Mouse (Mus musculus): Measurements from ENCODE around the gene Prkn.

Gene Prkn

DNA sequence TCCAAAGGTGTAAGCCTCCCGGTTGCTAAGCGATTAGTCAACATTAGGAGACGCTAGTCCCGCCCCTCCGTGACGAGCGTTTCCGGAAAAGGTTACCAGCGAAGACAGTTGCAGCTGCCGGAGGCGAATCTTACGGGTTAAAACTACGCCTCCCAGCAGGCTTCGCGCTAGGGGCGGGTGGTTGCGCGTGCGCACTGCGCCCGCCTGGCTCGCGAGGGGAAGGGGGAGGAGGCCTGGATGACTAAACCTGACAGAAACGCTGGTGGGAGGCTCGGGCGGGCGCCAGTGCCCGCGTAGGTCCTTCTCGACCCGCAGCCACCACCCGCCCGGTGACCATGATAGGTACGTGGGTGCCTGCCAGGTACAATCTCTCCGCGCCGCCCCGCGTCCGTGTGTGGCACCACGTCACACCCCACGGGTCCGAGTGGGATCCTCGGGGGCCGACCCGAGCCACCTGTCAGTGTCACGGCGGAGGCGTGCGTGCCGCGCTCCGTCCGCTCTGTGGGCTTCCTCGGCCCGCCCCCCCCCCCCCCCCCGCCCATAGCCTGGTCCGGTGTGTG lies at the start of gene Prkn, which contains the start of gene Pacrg:
Gene Prkn (plus strand): TSS at position 237 of the 560 bp plus-strand sequence.
Gene Pacrg (minus strand): TSS at position 164 of the 560 bp plus-strand sequence.
- CTCF ChIA-PET = interaction anchor here (0.5 kb wide), 1 partner anchor 1924 kb away, joined by 4 read pairs; no protein-coding TSS in a partner anchor

DNA sequence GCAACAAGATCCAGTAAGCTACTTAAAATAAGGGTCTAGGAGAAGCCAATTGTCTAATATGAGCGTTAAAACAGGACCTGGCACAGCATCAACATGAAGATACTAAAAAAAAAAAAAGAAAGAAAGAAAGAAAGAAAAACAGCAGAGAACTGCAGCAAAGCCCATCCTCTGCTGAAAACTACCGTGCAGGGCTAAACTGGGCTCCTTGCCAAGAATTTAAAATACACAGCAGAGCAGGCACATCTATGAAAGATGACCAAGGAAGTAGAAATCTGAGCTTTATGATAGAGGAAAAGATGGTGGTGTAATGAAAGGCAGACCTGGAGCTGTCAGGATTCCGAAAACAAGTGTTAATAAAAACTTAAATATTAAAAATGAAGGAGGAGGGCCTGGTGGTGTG lies 48.5 kb upstream of the Prkn start:
- CTCF ChIA-PET = no interaction called here

DNA sequence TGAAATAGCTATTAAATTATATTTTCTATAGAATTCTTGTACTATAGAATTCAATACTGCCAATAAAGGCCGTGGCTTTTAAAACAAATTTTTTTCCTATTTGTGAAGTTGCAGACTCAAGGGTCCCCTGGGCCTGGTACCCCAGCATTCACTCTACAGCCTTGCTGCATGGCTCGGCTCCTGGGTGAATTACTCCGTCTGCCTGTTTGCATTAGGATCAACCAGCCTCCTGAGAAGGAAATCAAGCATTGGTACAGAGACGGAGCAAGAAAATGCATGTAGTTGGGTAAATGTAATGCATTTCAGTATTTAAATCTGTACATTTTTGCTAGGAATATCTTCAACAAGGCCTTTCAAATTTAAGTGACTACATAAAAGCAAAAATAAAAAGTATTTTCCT lies 33.5 kb upstream of the Prkn start:
- CTCF ChIA-PET = no interaction called here

DNA sequence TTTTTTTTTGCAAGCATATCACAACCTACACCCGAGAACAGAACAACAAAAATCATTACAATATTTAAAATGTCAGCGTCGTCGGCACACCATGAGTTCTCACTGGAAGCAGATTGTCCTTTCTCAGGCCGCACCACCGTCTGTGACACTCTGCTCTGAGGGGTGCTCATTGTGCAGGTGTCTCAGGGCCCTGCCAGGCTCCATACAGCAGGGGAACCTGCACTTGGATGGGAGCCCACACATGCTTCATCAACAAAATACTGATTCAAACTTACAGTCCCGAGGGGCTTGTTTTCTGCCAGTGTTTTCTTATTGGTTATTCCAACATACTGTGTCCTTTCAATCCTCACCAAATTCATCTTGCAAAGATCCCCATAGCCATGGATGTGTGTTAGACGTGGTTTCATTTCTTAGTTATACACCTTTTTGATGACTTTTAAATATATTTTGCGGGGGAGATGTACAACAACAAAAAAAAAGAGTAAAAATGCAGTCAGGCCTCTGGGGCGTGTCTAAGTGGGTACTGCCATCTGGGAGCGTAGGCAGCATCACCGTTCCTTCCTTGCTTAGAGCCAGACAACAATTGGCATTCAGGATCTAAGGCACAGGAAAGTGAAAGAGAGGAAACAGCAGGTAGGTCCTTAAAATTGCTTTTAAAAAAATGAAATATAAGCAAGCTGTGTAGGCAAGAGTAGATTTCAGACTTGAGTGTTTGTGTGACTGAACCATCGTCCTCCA lies 32.8 kb upstream of the Prkn start:
- CTCF ChIA-PET = interaction anchor here (0.6 kb wide), 1 partner anchor 84 kb away, joined by 4 read pairs; no protein-coding TSS in a partner anchor

DNA sequence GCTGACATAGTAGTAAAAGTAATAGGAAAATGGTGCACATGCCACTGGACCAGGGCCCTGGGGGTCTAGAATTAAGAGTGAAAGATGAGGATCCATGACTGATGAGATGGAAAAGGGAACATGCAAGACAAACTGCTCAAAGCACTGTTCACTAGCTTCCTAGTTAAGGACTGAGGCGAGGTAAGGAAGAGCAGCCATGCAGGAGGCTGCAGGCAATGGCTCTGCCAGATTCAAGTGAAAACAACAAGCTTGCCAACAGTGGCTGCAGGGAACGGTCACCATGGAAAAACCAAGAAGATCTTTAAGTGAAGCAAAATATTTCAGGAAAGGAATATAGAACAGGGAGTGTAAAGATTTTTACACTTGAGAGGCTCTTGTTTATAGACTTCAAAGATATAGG lies 31.6 kb upstream of the Prkn start:
- CTCF ChIA-PET = no interaction called here

DNA sequence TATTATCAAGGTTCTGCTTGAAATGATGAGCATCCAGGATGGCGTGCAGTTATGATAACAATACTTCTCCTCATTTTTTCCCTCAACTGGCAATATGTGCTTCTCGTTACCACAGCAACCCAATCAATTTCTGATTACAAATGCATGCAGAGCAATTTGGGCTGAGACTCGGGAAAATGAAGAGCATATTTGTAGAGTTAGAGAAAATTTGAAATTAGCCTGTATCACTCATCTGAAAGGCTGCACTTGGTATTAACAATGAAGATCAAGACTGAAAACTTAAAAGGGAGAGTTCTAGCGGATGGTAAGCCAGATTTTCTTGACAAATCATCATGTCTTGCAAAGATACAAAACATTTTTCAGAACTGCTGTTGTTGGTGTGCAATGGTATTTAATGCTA lies 21.2 kb upstream of the Prkn start:
- CTCF ChIA-PET = no interaction called here

DNA sequence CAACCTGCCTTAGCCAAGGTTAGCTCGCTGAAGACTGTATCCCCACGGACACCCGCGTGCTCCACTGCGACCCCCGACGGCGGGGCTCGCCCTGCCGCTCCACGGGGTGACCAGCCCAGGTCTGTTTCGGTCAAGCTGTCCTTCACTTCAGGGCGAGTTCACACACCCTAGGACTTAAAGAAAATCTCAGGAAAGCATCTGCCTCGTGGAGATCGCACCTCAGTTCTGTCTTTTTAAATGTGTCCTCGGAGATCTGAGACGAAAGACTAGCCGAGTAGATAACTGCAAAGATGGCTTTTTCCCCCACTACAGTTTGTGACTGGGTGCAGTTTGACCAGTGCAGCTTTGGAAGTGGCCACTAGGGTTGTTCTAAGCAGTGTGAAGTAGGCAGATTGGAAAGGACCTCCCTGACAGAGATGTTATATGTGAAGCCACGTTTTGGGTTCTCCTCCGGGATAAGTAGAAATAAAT lies 582 bp downstream of the Prkn start:
- CTCF ChIA-PET = no interaction called here

DNA sequence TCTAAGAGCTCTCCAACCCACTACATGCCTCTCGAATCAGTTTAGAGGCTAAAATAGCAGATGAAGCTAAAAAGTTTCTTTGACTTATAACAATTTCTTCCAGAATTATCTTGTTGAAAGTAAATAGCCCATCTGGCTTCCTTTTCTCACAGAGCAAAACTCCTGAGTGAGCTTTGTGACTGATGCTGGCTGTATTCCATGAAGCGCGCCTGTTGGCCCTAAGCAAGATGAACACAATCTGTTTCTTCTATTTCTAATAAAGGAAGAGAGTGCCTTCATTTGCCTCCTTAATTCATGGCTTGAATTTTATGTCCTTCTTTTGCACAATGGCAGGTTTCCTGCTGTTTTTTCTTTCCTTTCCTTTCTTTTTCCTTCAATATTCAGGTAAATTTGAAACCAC lies 14.0 kb downstream of the Prkn start:
- CTCF ChIA-PET = no interaction called here

DNA sequence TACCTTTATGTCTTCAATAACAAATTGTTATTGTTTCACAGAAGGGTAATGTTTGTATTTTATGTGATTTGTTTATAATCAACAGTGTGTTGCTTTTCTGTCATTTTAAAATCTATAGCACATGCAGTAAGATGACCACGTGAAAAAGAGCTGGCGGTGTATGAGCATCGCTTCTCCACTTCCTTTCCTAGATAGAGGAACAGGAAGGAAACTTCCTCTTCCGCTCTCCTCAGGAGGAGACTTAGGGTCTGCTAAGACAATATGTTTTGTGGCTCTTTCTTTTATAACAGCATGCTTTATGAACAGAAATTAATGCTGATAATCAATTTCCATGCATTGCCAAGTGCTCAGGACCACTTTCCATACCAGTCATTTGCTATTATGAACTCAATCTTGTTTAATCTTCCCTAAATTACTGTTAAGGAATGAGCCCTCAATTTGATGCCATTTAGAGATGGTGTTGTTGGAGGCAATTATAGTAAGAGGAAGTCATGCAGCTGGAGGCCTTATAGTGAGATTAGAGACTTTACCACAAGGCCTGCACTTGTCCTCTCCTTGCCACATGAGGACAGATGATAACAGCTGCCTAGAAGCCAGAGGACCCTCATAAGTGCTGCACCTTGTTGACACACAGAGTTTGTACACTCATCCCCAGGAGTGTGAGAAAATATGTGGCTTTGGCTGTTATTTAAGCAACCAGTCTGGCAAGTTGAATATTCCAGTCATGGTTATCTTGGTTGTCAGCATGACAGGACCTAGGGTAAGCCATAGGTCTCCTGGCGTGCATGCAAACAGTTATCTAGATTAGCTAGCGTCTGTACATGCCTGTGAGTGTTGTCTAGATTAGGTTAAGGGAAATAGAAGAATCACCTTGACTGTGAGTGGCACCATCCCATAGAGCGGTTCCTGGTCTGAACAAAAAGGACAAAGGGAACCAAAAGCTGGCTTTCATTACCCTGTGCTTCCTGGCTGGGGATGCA lies 34.3 kb downstream of the Prkn start:
- CTCF ChIA-PET = no interaction called here

DNA sequence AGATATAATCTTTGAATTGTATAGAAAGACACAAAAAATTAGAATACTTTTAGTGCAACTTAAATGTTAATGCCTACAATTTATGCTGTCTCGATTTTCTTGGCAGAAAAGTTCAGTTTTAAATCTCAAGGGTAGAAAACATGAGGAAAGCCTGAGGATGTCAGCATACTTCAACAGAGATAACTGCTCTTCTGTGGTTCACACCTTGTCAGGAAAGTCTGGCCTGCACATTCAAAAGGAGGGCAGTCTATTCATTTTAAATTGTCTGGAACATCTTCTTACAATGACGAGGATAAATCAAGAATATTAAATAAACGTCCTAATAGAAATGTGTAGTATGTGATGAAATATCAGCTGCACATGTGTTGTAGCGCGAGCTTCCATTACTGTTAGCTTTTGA lies 38.8 kb downstream of the Prkn start:
- CTCF ChIA-PET = no interaction called here

DNA sequence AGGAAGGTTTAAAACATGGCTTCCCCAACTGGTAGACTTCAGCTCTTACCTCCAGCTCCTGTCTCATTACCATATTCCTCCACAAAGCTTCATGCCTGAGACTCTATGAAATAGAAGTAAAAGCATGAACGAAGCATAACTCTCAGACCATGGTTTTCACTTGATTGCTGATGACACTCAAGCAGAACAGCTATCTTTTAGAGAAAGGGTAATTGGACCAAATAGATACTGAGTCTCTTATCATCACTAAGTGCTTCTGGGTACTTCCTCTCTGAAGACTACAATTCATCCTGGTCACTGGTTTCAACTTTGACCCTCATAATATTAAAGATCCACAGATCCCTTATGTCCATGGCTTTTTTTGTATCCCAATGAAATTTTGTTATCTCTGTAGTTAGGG lies 42.1 kb downstream of the Prkn start:
- CTCF ChIA-PET = no interaction called here

DNA sequence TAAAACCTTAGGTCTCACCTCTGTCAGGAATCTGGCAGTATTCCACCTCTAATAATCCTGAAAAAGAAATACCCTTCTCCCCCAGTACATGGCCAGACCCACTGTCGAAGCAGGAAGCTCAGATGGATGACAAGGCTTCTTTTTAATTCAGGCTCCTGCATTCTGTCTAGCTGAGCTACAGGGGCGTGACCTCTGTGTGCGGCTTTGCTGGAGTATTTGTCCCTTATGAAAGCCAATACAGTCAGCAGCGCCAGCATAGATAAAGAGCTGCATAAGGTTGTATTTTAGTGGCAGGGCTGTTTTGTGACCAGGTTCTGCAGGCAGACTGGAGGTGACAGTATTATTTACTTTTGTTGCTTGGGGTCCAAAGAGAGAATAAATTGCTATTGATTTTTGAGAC lies 47.7 kb downstream of the Prkn start:
- CTCF ChIA-PET = no interaction called here

DNA sequence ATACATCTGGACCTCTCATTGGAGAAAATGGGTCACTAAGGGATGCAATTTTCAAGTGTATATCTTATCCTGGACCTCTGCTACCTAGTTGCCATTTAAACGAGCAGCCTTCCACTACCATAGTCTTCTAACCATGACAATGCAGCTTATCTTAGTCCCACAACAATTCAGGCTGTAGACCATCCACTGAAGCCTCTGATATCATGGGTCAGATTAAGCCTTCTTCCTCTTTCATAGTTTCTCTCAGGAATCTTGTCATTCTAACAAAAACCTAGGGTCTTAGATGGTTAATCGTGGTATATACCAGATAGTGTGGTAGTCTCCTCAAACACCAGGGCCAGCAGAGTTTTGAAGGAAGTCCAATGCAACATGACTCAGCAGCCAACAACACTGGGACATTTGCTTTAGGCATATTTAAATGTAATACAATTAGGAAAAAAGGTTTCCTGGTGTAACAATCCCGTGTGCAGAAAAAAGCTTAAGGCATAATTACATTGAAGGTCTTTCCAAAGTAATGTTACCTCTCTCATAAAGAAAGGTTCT lies 61.6 kb downstream of the Prkn start:
- CTCF ChIA-PET = no interaction called here

DNA sequence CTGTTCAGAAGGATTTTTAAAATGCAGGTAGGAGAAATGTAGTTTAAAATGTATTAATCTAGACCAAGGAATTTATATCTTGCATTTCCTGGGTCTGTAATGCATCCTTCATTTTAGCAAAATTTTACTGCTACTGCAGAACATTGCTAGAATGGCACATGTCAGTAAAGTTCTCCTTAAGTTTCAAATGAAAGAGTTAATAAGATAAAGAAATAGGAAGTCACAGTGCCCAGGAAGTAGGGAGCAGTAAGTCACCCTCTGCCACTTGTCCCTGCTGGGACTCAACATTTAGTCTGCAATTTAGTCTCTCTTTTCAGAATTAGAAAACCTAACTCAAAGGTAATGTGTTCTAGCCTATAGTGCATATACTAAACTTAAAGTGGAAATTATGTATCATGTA lies 96.5 kb downstream of the Prkn start:
- CTCF ChIA-PET = no interaction called here

DNA sequence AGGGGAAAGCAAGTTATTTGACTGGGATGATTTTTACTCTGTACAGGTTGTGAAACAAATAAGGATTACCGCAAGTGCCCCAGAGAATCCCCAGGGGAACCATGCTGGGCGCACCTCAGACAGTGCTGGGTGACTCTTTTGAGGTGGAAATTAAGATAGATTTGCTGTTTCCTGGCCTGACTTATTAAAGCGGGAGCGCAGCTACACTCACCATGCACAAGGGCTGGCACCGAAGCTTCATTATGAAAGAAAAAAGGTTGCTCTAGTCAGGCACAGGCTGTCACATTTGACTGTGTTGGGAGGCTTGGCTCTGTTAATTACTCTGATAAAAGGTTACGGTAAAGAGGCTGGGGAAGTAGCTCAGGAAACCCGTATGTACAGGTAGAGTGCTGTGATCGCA lies 97.7 kb downstream of the Prkn start:
- CTCF ChIA-PET = no interaction called here

DNA sequence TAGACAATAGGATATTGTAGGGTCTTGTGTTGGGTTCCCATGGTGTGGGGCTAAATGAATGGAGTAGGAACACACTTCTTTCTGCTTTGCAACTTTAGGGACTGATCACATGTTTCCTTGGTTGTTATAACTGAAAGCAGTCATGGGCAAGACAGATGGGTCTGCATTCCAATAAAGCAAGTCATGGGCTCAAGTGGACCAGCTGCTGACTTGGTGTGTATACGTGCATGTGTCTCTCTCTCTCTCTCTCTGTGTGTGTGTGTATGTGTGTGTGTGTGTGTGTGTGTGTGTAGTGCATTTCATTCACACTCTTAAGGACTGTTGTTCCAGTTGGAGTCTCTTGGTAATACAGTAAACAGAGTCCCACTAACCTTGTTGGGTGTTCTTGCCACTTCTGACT lies 98.6 kb downstream of the Prkn start:
- CTCF ChIA-PET = no interaction called here

DNA sequence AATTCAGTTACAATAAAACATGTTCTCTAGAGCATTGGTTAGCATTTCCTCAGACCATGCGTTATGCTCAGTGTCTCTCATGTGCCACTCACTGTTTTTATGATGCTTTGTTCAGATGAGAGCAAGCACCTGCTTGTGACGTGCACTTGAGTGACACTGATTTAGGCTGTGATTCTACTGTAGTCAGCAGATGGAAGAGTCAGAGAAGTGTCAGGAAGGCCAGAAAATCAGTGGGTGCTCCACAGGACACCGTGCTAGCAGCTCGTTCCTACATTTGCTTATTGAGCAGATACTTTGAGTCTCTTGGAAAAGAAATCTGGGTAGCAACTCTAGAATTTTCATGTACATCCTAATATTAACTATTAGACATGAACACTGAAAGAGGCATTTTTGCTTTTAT lies 106.4 kb downstream of the Prkn start:
- CTCF ChIA-PET = no interaction called here

DNA sequence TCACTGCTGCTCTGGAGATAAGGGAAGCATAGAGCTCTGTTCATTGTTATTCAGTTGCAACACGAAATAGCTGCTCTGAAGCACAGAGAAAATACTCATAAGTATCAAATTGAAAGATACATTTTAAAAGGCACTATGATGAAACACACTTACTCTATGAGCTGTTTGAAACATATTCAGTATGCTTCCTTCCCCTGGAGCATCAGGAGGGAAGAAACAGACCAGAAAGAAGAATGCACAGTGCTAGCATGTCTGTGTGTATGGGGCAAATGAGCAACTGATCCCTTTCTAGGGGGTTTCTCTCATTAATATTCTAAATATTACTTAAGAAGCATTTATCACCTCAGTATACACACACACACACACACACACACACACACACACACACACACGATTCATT lies 107.4 kb downstream of the Prkn start:
- CTCF ChIA-PET = no interaction called here

DNA sequence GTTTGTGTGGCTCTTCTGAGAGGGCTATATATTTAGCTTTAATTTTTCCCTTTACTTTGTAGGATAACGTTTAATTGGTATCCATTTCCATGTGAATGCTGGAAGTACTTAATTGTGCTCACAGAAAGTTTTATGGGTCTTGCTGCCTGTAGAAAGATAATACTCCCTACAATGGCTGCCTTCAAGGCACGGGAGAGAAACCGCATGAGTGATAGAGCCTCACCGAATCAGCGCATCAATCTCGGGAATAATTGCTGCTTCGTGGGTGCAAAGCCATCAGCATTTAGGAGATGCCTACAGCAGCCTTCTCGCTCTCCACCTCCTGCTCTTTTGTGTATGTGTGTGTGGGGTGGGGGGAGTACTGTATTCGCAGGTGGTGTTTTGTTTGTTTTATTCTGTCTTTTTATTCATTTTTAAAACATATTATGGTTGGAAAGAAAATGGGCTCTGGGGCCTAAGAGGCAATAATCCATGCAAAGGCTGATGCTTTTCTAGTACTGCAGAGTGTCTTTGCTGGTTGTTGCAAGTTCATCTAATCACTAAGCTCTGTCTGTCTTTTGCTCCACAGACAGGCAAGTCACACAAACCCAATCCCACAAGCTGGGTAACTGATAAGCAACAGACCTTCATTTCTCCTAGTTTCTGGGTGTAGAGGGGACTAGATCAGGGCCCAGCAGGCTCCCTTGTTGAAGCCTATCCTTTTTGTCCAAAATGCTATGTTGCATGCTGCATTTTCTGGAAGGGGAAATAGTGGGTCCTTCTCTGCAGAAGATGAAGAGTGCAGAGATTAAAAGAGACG lies 119.1 kb downstream of the Prkn start:
- CTCF ChIA-PET = no interaction called here

DNA sequence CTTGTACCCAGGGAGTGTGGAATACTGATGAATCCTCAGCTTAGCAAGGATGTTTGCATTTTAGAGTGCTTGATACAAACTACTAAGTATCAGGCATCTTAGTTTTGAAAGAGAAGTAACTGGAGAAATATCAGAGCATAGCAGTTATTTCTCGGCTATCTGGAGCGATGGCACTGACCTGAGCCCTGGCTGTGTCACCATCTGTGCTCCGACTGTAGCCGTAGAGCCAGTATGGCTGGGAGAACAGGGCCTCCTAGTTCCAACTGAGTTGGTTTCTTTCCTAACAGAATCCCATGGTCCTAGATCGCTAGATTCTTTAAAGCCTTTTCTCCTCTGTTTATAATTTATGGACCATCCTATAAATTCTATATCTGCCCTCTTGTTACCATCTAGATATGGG lies 122.0 kb downstream of the Prkn start:
- CTCF ChIA-PET = no interaction called here

DNA sequence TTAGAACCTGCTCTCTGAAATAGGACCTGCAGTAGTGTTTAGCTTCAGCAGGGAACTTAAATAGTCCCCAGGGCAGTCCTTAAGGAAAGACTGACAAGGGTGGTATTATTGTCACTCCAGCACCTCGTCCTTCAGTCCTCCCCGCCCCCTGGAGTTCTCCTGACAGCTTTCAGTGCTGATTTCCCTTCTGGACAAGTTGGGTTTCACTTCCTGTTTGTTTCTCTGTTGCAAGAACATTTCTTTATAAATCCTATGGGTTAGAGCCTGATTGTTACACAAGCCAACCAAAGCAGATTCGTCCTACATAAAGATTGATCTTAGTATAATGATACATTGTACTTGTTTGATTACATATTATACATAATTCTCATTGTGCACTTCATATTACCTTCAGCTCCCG lies 142.0 kb downstream of the Prkn start:
- CTCF ChIA-PET = no interaction called here

DNA sequence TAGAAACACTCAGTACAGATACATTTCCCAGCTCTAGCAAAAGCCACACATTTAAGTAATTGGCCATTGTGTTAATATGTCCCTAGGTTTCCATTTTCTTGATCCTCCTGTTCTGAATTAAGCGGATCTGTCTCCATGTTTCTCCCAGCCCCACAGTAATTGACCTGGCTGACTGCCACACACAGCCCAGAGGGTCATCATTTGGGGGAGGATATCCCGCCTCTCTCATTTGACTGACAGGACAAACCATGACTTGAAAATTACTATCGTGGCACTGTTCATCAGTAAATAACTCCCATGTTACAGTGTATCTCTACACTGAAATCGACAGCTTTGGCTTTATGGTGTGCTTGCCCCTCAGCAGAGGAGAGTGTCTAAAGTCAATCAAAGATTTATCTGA lies 146.9 kb downstream of the Prkn start:
- CTCF ChIA-PET = no interaction called here

All from spleen, embryonic (tissue).